In the genomic region with DNA sequence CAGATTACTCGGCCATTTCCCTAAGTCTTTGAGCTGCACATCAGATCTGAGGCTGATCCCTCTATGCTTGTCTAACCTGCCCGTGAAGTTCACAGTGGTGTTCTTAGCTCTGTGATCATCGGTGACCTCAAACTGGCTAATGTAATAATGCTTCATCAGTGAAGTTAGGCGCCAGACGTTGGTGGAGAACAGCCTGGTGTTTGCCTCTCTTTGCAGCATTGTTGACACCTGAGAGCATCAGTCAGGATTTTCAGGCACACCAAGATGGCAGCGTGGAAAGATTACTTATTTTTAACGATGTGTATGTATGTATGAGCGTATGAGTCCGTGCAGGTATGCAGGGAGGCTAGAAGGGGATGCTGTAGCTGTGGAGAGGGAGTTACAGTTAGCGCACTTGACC, we compare ENCODE assay signal across 23 mouse cellular contexts. TPM values are rescaled to one million over a fixed set of nuclear protein-coding genes. Genes with fewer than 3 reads are reported as not detected.
DNase-seq lines count a peak whose midpoint lies in the region; ATAC-seq lines count a peak whose summit lies in the region.
"Had no signal": no experiment of that assay in that cellular context is flagged by ENCODE, and none has a peak within 500 bp of the region (broad histone marks: within the 10 kb centered on the region; RNA-seq: fewer than 3 reads in every experiment).

No protein-coding gene starts in this region.

- no peak overlapping the region for H3K4me2 ChIP-seq in midbrain, embryonic 11.5 days
- H3K4me2 ChIP-seq in midbrain, embryonic 16.5 days (ENCODE audit: low read length) = no peak overlapping the region

- 85% methylated on average over 10 of the region's 10 CpGs for WGBS in midbrain, embryonic 11.5 days
- WGBS in midbrain, embryonic 16.5 days = 84% methylated on average over 10 of the region's 10 CpGs

- ATAC-seq in midbrain, embryonic 11.5 days (ENCODE audit: low FRiP score) = no peak
- ATAC-seq in midbrain, embryonic 16.5 days = no peak
- ATAC-seq: activated CD4-positive, CD25-positive, alpha-beta regulatory T cell, adult 4 months; CD4-positive, CD25-positive, alpha-beta regulatory T cell, adult 4 months; Patski had no signal

- H3K27ac ChIP-seq in midbrain, embryonic 11.5 days (ENCODE audit: low read depth, low read length) = no peak overlapping the region
- no peak overlapping the region for H3K27ac ChIP-seq in midbrain, embryonic 16.5 days (ENCODE audit: low read length)

- no peak overlapping the region for H3K4me3 ChIP-seq in midbrain, embryonic 11.5 days (ENCODE audit: low read depth, low read length)
- no peak overlapping the region for H3K4me3 ChIP-seq in midbrain, embryonic 16.5 days (ENCODE audit: low read depth, low read length)

- peaks cover 8% of the 10 kb centered on the region; the same call in 1 of the 2 replicates for H3K4me1 ChIP-seq in midbrain, embryonic 11.5 days (ENCODE audit: control insufficient read depth, insufficient read depth, low read length)
- peaks cover 11% of the 10 kb centered on the region for H3K4me1 ChIP-seq in midbrain, embryonic 16.5 days (ENCODE audit: control insufficient read depth, insufficient read depth, low read length)

- H3K9ac ChIP-seq in midbrain, embryonic 11.5 days (ENCODE audit: low read length) = no peak overlapping the region
- H3K9ac ChIP-seq in midbrain, embryonic 16.5 days (ENCODE audit: low read depth, low read length) = no peak overlapping the region

- H3K27me3 ChIP-seq in midbrain, embryonic 11.5 days (ENCODE audit: control insufficient read depth, insufficient read depth, low read length) = no peaks in the 10 kb centered on the region
- H3K27me3 ChIP-seq in midbrain, embryonic 16.5 days (ENCODE audit: control insufficient read depth, insufficient read depth, low read depth, low read length) = no peaks in the 10 kb centered on the region
- H3K27me3 ChIP-seq: CH12.LX had no signal

- no peaks in the 10 kb centered on the region for H3K9me3 ChIP-seq in midbrain, embryonic 11.5 days (ENCODE audit: control insufficient read depth, low read length)
- H3K9me3 ChIP-seq in midbrain, embryonic 16.5 days (replicated peaks; ENCODE audit: control insufficient read depth, low read length, poor library complexity, severe bottlenecking) = no peaks in the 10 kb centered on the region
- H3K9me3 ChIP-seq: G1E had no signal

- DNase-seq in heart, adult 11 months = peak; percentile 74
- DNase-seq in heart, adult 8-10 months (ENCODE audit: low spot score) = no peak
- peak; percentile 51 for DNase-seq in midbrain, embryonic 11.5 days (ENCODE audit: low spot score, missing footprints)
- DNase-seq: adrenal gland, adult 2 months; adrenal gland, adult 8-10 months; adrenal gland, postnatal 10 days; adrenal gland, postnatal 14 days; adrenal gland, postnatal 25 days; adrenal gland, postnatal 36 days; B cell, adult 2 months; cerebellum, adult 11 months; cerebellum, adult 11-12 months; cerebellum, adult 18-20 months had no signal

- H3K36me3 ChIP-seq in midbrain, embryonic 11.5 days (ENCODE audit: control insufficient read depth, insufficient read depth, low read length) = no peaks in the 10 kb centered on the region
- no peaks in the 10 kb centered on the region for H3K36me3 ChIP-seq in midbrain, embryonic 16.5 days (ENCODE audit: control insufficient read depth, insufficient read depth, low read length)

RNA-seq across cellular contexts. Expression of gene Bnip2, which starts 3.2 kb away (rescaled TPM):
- 100 to 1,000 TPM in 2 of 4 experiments, 10 to 100 TPM in 2; 89.6 to 104 (median 99.6) TPM for total RNA-seq in heart, adult 8-10 months (2022)
- polyA plus RNA-seq in midbrain, embryonic 11.5 days (2014; fragmentation: Nextera tagmentation; extraction: Ambion mirVana) = 131 and 136 TPM in 2 replicates
- polyA plus RNA-seq in midbrain, embryonic 16.5 days (2015; fragmentation: Nextera tagmentation; extraction: Ambion mirVana) = 74.0 and 80.4 TPM in 2 replicates

RNA-seq across cellular contexts. Expression of gene Gtf2a2, which starts 26.3 kb away (rescaled TPM):
- 10 to 100 TPM; 50.6 to 58.9 (median 53.5) TPM for total RNA-seq in heart, adult 8-10 months (2022)
- 221 TPM in 2 replicates for polyA plus RNA-seq in midbrain, embryonic 11.5 days (2014; fragmentation: Nextera tagmentation; extraction: Ambion mirVana)
- 177 and 184 TPM in 2 replicates for polyA plus RNA-seq in midbrain, embryonic 16.5 days (2015; fragmentation: Nextera tagmentation; extraction: Ambion mirVana)

RNA-seq across cellular contexts. Expression of gene Gcnt3, which starts 51.8 kb away (rescaled TPM):
- total RNA-seq in heart, adult 8-10 months (2022) = under 1 TPM in 2 of 4 experiments, not detected in 2; 0.09 to 0.14 TPM
- polyA plus RNA-seq in midbrain, embryonic 11.5 days (2014; fragmentation: Nextera tagmentation; extraction: Ambion mirVana) = not detected in 2 replicates
- polyA plus RNA-seq in midbrain, embryonic 16.5 days (2015; fragmentation: Nextera tagmentation; extraction: Ambion mirVana) = not detected in 2 replicates
- total RNA-seq: adrenal gland, adult 18-20 months; adrenal gland, adult 8-10 months; adrenal gland, postnatal 10 days; adrenal gland, postnatal 14 days; adrenal gland, postnatal 25 days; adrenal gland, postnatal 36 days; adrenal gland, postnatal 4 days; MEL had no signal
- polyA plus RNA-seq: activated CD4-positive, CD25-positive, alpha-beta regulatory T cell, adult 4 months; adrenal gland, adult 2 months; brain, embryonic 14.5 days; CD4-positive, CD25-positive, alpha-beta regulatory T cell, adult 4 months; G1E had no signal
